Mouse (Mus musculus): ENCODE measurements around the gene Angptl3. TPM values are rescaled to one million over a fixed set of nuclear protein-coding genes. Genes with fewer than 3 reads are reported as not detected.

The Angptl3 gene
- total RNA-seq, 1 experiment from 2014 or later, result 0.39 TPM

Other genes starting within 250 kb of the Angptl3 start
- 1.7 and 2.1 TPM in 2 replicates for gene Kank4, start 213.4 kb upstream of the Angptl3 start, total RNA-seq (2021)
- not detected in 2 replicates for gene I0C0044D17Rik, start 207.1 kb upstream of the Angptl3 start, total RNA-seq (2021)
- 28.3 and 29.5 TPM in 2 replicates for gene Usp1, start 107.1 kb upstream of the Angptl3 start, total RNA-seq (2021)
- gene Dock7, start 90.0 kb downstream of the Angptl3 start, total RNA-seq (2021), result 57.2 and 74.6 TPM in 2 replicates
- gene Atg4c, start 163.0 kb downstream of the Angptl3 start, total RNA-seq (2021), result 15.5 and 17.3 TPM in 2 replicates

Measured in adrenal gland, postnatal 25 days (tissue).